Mouse (Mus musculus) heart, postnatal 14 days (tissue): Measurements from ENCODE around the gene Gm9972. TPM values are rescaled to one million over a fixed set of nuclear protein-coding genes. Genes with fewer than 3 reads are reported as not detected.
A peak's percentile ranks its signal among the peaks of the same experiment; 100 is the strongest.

Experiments used
- DNase-seq, 2 experiments: peaks; one replicate each; pipeline ENCODE4 v3.0.0; 2021 to 2022
- intact Hi-C: fragments of 180-260 bp; cut with DNase I; formaldehyde crosslinking; loops from one replicate; pipeline ENCODE4 v1.15.1; 2025
- long read RNA-seq, 2 experiments: library from polyadenylated mRNA; stranded (forward); transcript quantifications; one replicate each; pipeline ENCODE4 v2.0.0; 2021
- total RNA-seq, 2 experiments: library from RNA; stranded (reverse); gene quantifications; 2 replicates each; pipeline ENCODE4 v1.2.3; 2021

The Gm9972 gene
- not detected for total RNA-seq
- long read RNA-seq, experiment 1 = 0 reads
- long read RNA-seq, experiment 2 = 0 reads

- intact Hi-C loops = no loop called here
- no peak for DNase-seq
These were observed at the start of gene Gm9972 for GRCm38 (mm10) chr11:43035446-43035845. Gene Gm9972, plus strand, starts transcription at chr11:43035746.

- intact Hi-C loops = loop anchor here (1.0 to 2.0 kb wide), 2 partner anchors 265 to 350 kb away; no protein-coding TSS in a partner anchor
- peak; percentile 22 to 31 for DNase-seq
These were observed 36.4 kb upstream of the Gm9972 start for GRCm38 (mm10) chr11:42999188-42999587.

- intact Hi-C loops = no loop called here
- DNase-seq = no peak
These were observed 23.6 kb upstream of the Gm9972 start for GRCm38 (mm10) chr11:43011941-43012340.

- intact Hi-C loops = no loop called here
These were observed 22.6 kb upstream of the Gm9972 start for GRCm38 (mm10) chr11:43012980-43013379.

GRCm38 (mm10) chr11:43023109-43023688, 12.3 kb upstream of the Gm9972 start:
- intact Hi-C loops = no loop called here
- DNase-seq = no peak

More at GRCm38 (mm10) chr11:43012980-43013379, 22.6 kb upstream of the Gm9972 start:
- DNase-seq = no peak

- intact Hi-C loops = no loop called here
- no peak for DNase-seq
These were observed 5.7 kb upstream of the Gm9972 start for GRCm38 (mm10) chr11:43029813-43030212.

GRCm38 (mm10) chr11:43032141-43032540, 3.4 kb upstream of the Gm9972 start:
- intact Hi-C loops = no loop called here
- DNase-seq = no peak

- no peak for DNase-seq
- intact Hi-C loops = no loop called here
These were observed 10.5 kb downstream of the Gm9972 start for GRCm38 (mm10) chr11:43045871-43046548.

- intact Hi-C loops = no loop called here
- DNase-seq = no peak
These were observed 13.8 kb downstream of the Gm9972 start for GRCm38 (mm10) chr11:43049363-43049762.

- intact Hi-C loops = no loop called here
- no peak for DNase-seq
These were observed 19.4 kb downstream of the Gm9972 start for GRCm38 (mm10) chr11:43054972-43055371.

GRCm38 (mm10) chr11:43059437-43059970, 24.0 kb downstream of the Gm9972 start:
- no peak for DNase-seq
- intact Hi-C loops = no loop called here

- intact Hi-C loops = no loop called here
- DNase-seq = no peak
These were observed 26.7 kb downstream of the Gm9972 start for GRCm38 (mm10) chr11:43062286-43062685.

- DNase-seq = no peak
- intact Hi-C loops = no loop called here
These were observed 50.9 kb downstream of the Gm9972 start for GRCm38 (mm10) chr11:43086309-43087050.

Other genes starting within 250 kb of the Gm9972 start
- gene Atp10b, start 114.1 kb downstream of the Gm9972 start, total RNA-seq = under 1 TPM in 1 of 2 experiments, not detected in 1; 0.05 TPM